Mouse (Mus musculus) forebrain, embryonic 15.5 days (tissue): ENCODE measurements at regions not wholly inside any gene's neighbourhood (a gene's known extent, or its start where the extent isn't known, plus 50 kb on each side); places are given as distances from the start of the nearest gene placed in this dataset.

Source experiments
- ATAC-seq: fragments of 200-750 bp; cut with Nextera tagmentation; replicated peaks from 2 replicates; pipeline ENCODE4 v1.8.0; 2017; ENCODE audit warnings: mild to moderate bottlenecking, moderate TSS enrichment, moderate library complexity
- H3K27ac ChIP-seq: fragments of 300-500 bp; sonication (generic); replicated peaks from 2 replicates; pipeline ENCODE4 v1.5.1; 2015; ENCODE audit warnings: mild to moderate bottlenecking, inconsistent platforms
- H3K27me3 ChIP-seq: fragments of 300-500 bp; sonication (generic); 2 replicates; pipeline ENCODE4 v1.6.1; 2015; ENCODE audit warnings: inconsistent platforms
- H3K36me3 ChIP-seq: fragments of 300-500 bp; sonication (generic); 2 replicates; pipeline ENCODE4 v1.6.1; 2015; ENCODE audit warnings: mild to moderate bottlenecking, inconsistent platforms
- H3K4me1 ChIP-seq: fragments of 300-500 bp; sonication (generic); 2 replicates; pipeline ENCODE4 v1.6.1; 2015; ENCODE audit warnings: inconsistent platforms
- H3K4me2 ChIP-seq: fragments of 300-500 bp; sonication (generic); replicated peaks from 2 replicates; pipeline ENCODE4 v1.6.1; 2015; ENCODE audit warnings: mild to moderate bottlenecking, inconsistent platforms
- H3K4me3 ChIP-seq: fragments of 300-500 bp; sonication (generic); 2 replicates; pipeline ENCODE4 v1.5.1; 2015; ENCODE audit warnings: mild to moderate bottlenecking, inconsistent platforms
- H3K9ac ChIP-seq: fragments of 300-500 bp; sonication (generic); replicated peaks from 2 replicates; pipeline ENCODE4 v1.6.1; 2015; ENCODE audit warnings: mild to moderate bottlenecking, inconsistent platforms
- H3K9me3 ChIP-seq: fragments of 300-500 bp; sonication (generic); 2 replicates; pipeline ENCODE4 v1.6.1; 2016; ENCODE audit warnings: inconsistent platforms
- WGBS: fragments of 180-500 bp; shearing (Covaris S2); methylation state at CpG from one replicate; pipeline ENCODE4 v1.1.7; 2015; ENCODE audit warnings: mixed read lengths; 5-methylcytosine and 5-hydroxymethylcytosine counted together

DNA sequence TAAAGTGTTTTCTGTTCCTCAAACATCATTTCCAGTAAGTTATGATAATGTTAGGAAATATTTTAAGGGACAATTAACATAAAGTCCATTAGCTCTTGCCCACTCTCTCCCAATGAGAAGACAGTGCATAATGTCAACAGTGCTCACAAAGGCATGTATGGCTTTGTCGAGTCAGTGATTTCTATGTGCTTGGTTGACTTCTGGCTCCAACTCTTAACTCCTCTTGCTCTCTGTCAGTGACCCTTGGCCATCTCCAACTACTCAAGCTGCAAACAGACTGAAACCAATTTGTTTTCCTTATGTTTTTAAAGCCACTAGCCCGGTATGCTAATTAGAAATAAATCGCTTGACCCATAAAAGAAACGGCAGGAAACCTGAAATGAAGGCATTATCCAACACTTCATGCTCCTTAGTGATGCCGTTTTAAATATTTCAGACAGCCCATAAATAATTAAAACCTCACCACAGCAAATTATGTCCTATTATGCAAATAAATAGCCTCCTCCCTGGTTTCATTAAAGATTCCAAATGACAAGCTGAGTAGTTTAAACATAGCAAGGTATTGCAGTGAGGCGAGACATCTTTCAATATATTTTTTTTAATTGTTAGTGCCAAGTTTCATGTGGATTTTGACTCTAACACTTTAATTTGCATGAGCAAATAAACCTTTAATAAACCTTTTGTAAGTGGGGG, 1864.6 kb upstream of the Tenm3 start:
- Histone ChIP-seq H3K9ac (no peak overlapping the region), H3K27me3 (no peaks in the 10 kb centered on the region), H3K36me3 (no peaks in the 10 kb centered on the region), H3K4me3 (no peak overlapping the region), H3K27ac (no peak overlapping the region), H3K4me2 (no peak overlapping the region), H3K4me1 (0 out of 2 replicates have a peak, but pooled peaks cover 6% of the 10 kb centered on the region), H3K9me3 (no peaks in the 10 kb centered on the region)
- 17% methylated on average over 6 of the region's 6 CpGs for WGBS
- 0 out of 2 replicates have a peak, but pooled peaks have one; percentile 41 for ATAC-seq

- H3K9me3 ChIP-seq, result no peaks in the 10 kb centered on the region
- WGBS, result 13% methylated on average over 1 of the region's 1 CpGs
- H3K4me3 ChIP-seq, result no peak overlapping the region
- H3K27me3 ChIP-seq, result no peaks in the 10 kb centered on the region
- H3K9ac ChIP-seq, result no peak overlapping the region
- 0 out of 2 replicates have a peak, but pooled peaks cover 6% of the 10 kb centered on the region for H3K4me1 ChIP-seq
- no peak overlapping the region for H3K27ac ChIP-seq
- ATAC-seq, result 0 out of 2 replicates have a peak, but pooled peaks have one; percentile 23
- no peaks in the 10 kb centered on the region for H3K36me3 ChIP-seq
- H3K4me2 ChIP-seq, result no peak overlapping the region
These were observed 1860.5 kb upstream of the Tenm3 start for GRCm38 (mm10) chr8:50704276-50704675.

GRCm38 (mm10) chr8:50689033-50689432, 1845.3 kb upstream of the Tenm3 start:
- Histone ChIP-seq H3K9ac (no peak overlapping the region), H3K36me3 (no peaks in the 10 kb centered on the region), H3K27me3 (no peaks in the 10 kb centered on the region), H3K4me3 (no peak overlapping the region), H3K9me3 (no peaks in the 10 kb centered on the region), H3K27ac (no peak overlapping the region), H3K4me2 (no peak overlapping the region), H3K4me1 (no peaks in the 10 kb centered on the region)
- 17% methylated on average over 1 of the region's 1 CpGs for WGBS
- no peak for ATAC-seq

DNA sequence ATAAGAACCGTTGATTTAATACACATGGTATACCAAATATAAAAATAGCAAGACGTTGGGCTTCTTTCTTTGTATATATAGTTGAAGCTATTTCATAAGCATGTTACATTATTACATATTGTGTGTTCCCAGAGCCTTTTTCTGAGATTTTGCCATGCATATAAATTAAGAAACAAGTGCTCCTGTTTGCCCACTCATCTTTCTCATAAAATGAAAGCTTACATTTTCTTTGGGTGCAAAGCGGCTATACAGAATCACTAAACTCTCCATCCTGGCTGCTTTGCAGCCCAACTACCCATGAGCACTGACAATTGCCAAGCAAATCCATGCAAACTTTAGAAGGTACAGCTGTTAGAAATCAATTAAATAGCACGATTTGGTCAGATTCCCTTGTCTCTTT, 1821.6 kb upstream of the Tenm3 start:
- no peak overlapping the region for H3K4me2 ChIP-seq
- 84% methylated on average over 4 of the region's 4 CpGs for WGBS
- H3K27me3 ChIP-seq, result no peaks in the 10 kb centered on the region
- H3K4me3 ChIP-seq, result no peak overlapping the region
- no peaks in the 10 kb centered on the region for H3K4me1 ChIP-seq
- H3K9ac ChIP-seq, result no peak overlapping the region
- no peak overlapping the region for H3K27ac ChIP-seq
- H3K36me3 ChIP-seq, result no peaks in the 10 kb centered on the region
- no peak for ATAC-seq
- no peaks in the 10 kb centered on the region for H3K9me3 ChIP-seq
